Mouse (Mus musculus) kidney, adult 9 months (tissue): Measurements from ENCODE around the gene Slc13a2.
A peak's percentile ranks its signal among the peaks of the same experiment; 100 is the strongest.

Experiments used
- DNase-seq: peaks from one replicate; pipeline ENCODE4 v3.0.0; 2022

The Slc13a2 gene

GRCm38 (mm10) chr11:78422055-78422819 lies at the start of gene Slc13a2:
Gene Slc13a2, minus strand, starts transcription at chr11:78422217.
- DNase-seq, result peak; percentile 93

- no peak for DNase-seq
Measured at GRCm38 (mm10) chr11:78471326-78472103, 49.5 kb upstream of the Slc13a2 start.

DNA sequence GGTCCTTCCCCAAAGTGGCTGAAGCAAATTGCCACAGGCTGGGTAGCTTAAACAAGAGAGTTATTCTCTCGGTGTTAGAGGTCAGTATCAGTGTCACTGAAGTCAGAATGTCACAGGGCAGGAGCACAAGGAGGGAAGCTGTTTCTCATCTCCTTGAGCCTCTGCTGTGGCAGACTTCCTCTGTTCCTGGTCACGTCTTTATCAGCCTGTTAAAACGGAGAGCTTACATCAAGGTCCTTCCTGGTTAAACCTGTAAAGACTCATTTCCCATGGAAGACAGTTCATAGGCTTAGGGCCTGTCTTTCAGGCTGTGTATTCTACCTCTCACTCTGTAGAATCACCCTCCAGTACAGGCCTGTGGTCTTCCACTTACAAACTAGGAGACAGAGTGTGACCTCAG lies 45.9 kb upstream of the Slc13a2 start:
- DNase-seq, result no peak

- DNase-seq, result no peak
Measured at GRCm38 (mm10) chr11:78467515-78467914, 45.5 kb upstream of the Slc13a2 start.

- no peak for DNase-seq
Measured at GRCm38 (mm10) chr11:78466242-78466912, 44.4 kb upstream of the Slc13a2 start.

GRCm38 (mm10) chr11:78465568-78466180 lies 43.7 kb upstream of the Slc13a2 start, which contains the start of gene Slc46a1:
Gene Slc46a1, plus strand, starts transcription at chr11:78465697.
- DNase-seq, result peak; percentile 90

- DNase-seq, result no peak
Measured at GRCm38 (mm10) chr11:78465116-78465515, 43.1 kb upstream of the Slc13a2 start.

DNA sequence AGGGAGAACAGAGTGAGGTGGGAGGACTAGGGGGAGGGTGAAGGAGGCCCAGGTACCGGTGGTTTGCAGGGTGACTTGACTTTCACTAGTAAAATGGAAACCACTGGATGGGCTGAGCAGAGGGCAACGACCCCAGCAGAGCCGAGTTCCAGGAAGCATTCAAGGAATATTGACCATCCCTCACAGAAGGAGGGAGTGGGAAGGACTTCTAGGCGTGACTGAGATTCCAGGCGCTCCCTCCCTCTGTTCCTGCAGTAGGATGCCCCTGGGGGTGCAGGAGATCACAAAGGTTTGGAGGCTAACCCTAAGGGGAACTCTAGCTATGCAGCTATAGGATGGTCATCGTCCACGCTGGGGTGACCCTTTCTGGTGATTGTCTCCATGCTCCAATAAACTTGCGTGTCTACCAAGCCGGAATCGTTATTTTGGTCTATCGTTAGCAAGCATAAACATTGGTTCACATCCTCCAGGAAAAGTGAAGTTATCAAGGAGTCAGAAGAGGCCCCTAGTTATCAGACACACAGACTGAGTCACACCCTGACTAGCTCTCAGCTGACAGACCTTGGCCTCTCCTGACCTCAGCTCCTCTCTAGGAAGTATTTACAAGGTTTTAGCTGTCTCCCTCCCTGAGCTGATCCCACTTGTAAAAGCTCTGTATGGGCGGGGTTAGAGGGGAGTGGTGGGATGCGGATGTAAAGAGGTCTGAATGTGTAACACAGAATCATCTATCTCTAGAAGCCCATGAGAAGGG lies 41.4 kb upstream of the Slc13a2 start:
- DNase-seq, result no peak

GRCm38 (mm10) chr11:78462669-78463068 lies 40.7 kb upstream of the Slc13a2 start:
- DNase-seq, result no peak

- no peak for DNase-seq
Measured at GRCm38 (mm10) chr11:78461894-78462293, 39.9 kb upstream of the Slc13a2 start.

- DNase-seq, result no peak
Measured at GRCm38 (mm10) chr11:78458740-78459139, 36.7 kb upstream of the Slc13a2 start.

DNA sequence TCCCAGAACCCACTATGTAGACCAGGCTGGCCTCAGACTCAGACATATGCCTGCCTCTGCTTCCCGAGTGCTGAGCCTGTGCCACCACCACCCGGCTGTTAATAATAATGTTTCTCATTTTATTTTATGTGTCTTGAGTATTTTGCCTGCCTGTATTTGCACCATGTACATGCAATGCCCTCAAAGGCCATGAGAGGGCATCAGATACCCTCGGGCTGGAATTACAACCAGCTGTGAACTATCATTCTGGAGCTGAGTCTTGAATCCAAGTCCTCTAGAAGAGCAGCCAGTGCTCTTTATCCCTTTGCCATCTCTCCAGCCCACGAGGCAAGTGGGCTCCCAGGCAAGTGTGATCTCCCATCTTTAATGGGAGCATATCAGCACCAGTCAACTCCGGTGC lies 33.3 kb upstream of the Slc13a2 start:
- DNase-seq, result peak; percentile 65

DNA sequence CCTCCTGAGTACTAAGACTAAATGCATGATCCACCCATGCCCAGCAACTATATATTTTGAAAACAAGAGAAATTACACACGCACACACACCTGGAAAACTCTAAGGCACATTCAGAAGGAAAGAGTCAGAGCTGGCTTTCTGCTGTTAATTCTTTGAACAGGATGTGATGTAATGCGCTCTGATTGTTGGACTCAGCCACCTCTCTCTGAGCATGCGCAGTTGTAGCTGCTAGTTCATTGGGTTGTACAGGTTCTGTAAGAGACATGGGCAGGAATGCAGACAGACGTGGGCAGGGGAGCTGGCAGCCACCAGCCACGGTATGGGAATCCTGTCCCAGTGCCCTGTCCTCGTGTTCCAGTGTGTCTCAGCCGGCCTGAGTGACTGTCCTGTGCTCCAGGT lies 32.3 kb upstream of the Slc13a2 start:
- no peak for DNase-seq

DNA sequence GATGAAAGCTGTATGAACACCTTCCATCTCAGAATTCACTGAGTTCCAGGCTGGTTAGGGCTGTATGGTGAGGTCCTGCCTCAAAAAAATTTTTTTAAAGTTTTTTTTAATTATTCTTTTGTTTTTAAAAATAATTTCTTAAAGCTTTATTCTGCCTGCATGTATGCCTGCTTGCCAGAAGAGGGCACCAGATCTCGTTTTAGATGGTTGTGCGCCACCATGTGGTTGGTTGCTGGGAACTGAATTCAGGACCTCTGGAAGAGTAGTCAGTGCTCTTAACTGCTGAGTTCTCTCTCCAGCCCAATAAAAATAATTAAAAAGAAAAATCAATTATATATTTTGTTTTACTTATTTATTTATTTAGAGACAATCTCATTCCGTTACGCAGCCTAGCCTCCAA lies 31.7 kb upstream of the Slc13a2 start:
- peak; percentile 74 for DNase-seq

GRCm38 (mm10) chr11:78450337-78450736 lies 28.3 kb upstream of the Slc13a2 start:
- no peak for DNase-seq

- DNase-seq, result no peak
Measured at GRCm38 (mm10) chr11:78448242-78448641, 26.2 kb upstream of the Slc13a2 start.

GRCm38 (mm10) chr11:78447168-78447567 lies 25.2 kb upstream of the Slc13a2 start:
- no peak for DNase-seq

GRCm38 (mm10) chr11:78443115-78443514 lies 21.1 kb upstream of the Slc13a2 start:
- DNase-seq, result no peak

DNA sequence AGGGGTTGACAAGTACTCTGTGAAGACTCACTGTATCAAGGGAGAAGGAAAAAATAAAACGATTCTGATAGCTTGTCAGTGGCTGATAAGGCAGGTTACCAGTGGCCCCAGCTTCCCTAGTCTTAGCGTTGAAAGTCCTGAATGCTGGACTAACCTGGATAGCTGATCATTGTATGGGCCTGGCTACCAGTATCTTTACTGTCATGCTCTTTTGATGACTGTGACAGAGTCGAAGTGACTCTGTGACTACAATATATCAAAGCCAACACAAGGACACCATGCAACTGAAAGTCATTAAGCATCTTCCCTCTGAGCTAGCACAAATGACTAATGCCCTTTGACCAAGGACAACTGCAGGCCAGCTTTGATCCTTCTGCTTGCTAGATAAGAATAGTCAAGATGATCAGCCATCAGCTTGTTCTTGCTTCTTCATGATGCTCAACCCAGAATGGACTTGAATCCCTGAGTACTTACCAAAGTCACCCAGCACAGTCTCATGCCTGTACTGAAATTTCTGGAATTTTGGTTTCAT lies 16.4 kb upstream of the Slc13a2 start:
- DNase-seq, result no peak

DNA sequence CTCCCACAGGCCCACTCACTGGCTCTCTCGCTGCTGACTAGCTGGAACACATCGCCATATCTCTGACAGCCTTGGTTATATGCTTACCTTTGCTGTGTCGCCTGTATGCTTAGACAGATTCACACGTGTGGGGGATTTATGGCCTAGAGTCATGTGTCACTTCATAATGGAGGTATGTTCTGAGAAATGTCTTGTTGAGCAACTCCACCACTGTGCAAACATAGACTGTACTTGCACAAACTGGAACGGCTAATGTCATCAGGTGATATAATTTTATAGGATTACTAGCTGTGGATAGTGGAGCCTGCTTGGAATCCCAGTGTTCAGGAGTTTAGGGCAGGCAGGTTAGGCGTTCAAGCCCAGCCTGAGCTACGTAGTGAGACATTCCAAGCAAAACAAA lies 15.2 kb upstream of the Slc13a2 start:
- no peak for DNase-seq

DNA sequence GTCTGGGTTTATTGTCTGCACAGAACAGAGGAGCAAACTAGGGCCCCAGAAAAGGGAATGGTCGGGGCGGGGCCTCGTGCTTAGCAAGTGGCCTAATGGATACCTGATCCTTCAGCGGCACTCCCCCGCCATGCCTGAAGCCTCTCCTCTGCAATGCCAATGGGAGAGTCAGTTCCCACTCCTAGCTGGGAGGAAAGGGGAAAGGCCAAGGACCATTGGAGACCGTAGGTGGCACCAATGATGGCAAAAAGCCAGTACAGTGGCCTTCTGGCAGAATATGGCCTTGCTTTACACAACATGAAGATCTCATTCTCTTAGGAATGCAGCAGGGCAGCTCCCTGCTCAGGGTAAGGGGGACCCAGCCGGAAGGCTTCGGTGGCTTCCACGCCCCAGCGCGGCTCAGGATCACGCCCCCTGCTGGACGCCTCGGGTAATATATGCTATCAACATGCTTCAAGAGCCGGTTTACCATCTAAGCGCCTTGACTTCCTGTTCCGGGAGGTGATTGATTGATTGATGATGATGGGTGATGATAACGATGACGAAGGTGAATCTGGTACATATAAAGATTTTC lies 13.8 kb upstream of the Slc13a2 start:
- peak; percentile 60 for DNase-seq

- DNase-seq, result no peak
Measured at GRCm38 (mm10) chr11:78434052-78434451, 12.0 kb upstream of the Slc13a2 start.
